In genomic region chr10:128737435-128737834, GRCm38 (mm10) we compare ENCODE assay signal across 9 mouse cellular contexts. TPM values are rescaled to one million over a fixed set of nuclear protein-coding genes. Genes with fewer than 3 reads are reported as not detected.
DNase-seq lines count a peak whose midpoint lies in the region; ATAC-seq and TF ChIP-seq lines count a peak whose summit lies in the region.
"Had no signal": no experiment of that assay in that cellular context is flagged by ENCODE, and none has a peak within 500 bp of the region (broad histone marks: within the 10 kb centered on the region; RNA-seq: fewer than 3 reads in every experiment).

No protein-coding gene starts in this region.

- peak overlapping the region; percentile 68 for H3K4me2 ChIP-seq in heart, embryonic 13.5 days
- peak overlapping the region; percentile 40; the same call in 1 of the 2 replicates for H3K4me2 ChIP-seq in hindbrain, postnatal 0 days (ENCODE audit: low read depth, low read length)
- peak overlapping the region; percentile 45 for H3K4me2 ChIP-seq in lung, embryonic 16.5 days (ENCODE audit: low read depth, low read length)

- 3% methylated on average over 15 of the region's 15 CpGs for WGBS in heart, embryonic 13.5 days
- 9% methylated on average over 15 of the region's 15 CpGs for WGBS in hindbrain, postnatal 0 days
- WGBS in lung, embryonic 16.5 days, result 4% methylated on average over 14 of the region's 15 CpGs

- H3K4me3 ChIP-seq in heart, embryonic 13.5 days, result peak overlapping the region; percentile 36
- H3K4me3 ChIP-seq in hindbrain, postnatal 0 days (ENCODE audit: low read length), result peak overlapping the region; percentile 16; the same call in 1 of the 2 replicates
- peak overlapping the region; percentile 12; the same call in 1 of the 2 replicates for H3K4me3 ChIP-seq in lung, embryonic 16.5 days (ENCODE audit: low read length)

- H3K27me3 ChIP-seq in heart, embryonic 13.5 days (replicated peaks), result peaks cover 9% of the 10 kb centered on the region
- H3K27me3 ChIP-seq in hindbrain, postnatal 0 days (ENCODE audit: insufficient read depth, low read length), result no peaks in the 10 kb centered on the region; the same call in 1 of the 2 replicates
- no peaks in the 10 kb centered on the region for H3K27me3 ChIP-seq in lung, embryonic 16.5 days (ENCODE audit: control insufficient read depth, insufficient read depth, low read depth, low read length)
- H3K27me3 ChIP-seq: Patski had no signal

- peaks cover 8% of the 10 kb centered on the region for H3K4me1 ChIP-seq in heart, embryonic 13.5 days
- H3K4me1 ChIP-seq in hindbrain, postnatal 0 days (ENCODE audit: insufficient read depth, low read length), result peaks cover 2% of the 10 kb centered on the region; the same call in 1 of the 2 replicates
- peaks cover 6% of the 10 kb centered on the region for H3K4me1 ChIP-seq in lung, embryonic 16.5 days (replicated peaks; ENCODE audit: control insufficient read depth, insufficient read depth, low read length)

- H3K36me3 ChIP-seq in heart, embryonic 13.5 days, result peaks cover 20% of the 10 kb centered on the region
- no peaks in the 10 kb centered on the region for H3K36me3 ChIP-seq in hindbrain, postnatal 0 days (ENCODE audit: insufficient read depth, low read length)
- H3K36me3 ChIP-seq in lung, embryonic 16.5 days (ENCODE audit: control insufficient read depth, insufficient read depth, low read length), result peaks cover 4% of the 10 kb centered on the region; the same call in 1 of the 2 replicates

- no peak for TF ChIP-seq CTCF in hindbrain, postnatal 0 days (IDR thresholded peaks at IDR 0.05; ENCODE audit: low read depth)

- peak; percentile 51; the same call in 1 of the 2 replicates for ATAC-seq in heart, embryonic 13.5 days (ENCODE audit: extremely low read depth, insufficient number of reproducible peaks, low FRiP score, low TSS enrichment)
- ATAC-seq in hindbrain, postnatal 0 days, result peak; percentile 29; the same call in 1 of the 2 replicates
- ATAC-seq in lung, embryonic 16.5 days (ENCODE audit: low read depth), result peak; percentile 41; the same call in 1 of the 2 replicates
- no peak for ATAC-seq in erythroid progenitor cell, adult 5-6 weeks (replicated peaks; ENCODE audit: low FRiP score, poor library complexity, severe bottlenecking)
- ATAC-seq: Patski had no signal

- H3K9me3 ChIP-seq in heart, embryonic 13.5 days, result no peaks in the 10 kb centered on the region
- H3K9me3 ChIP-seq in hindbrain, postnatal 0 days (ENCODE audit: low read length), result no peaks in the 10 kb centered on the region
- H3K9me3 ChIP-seq in lung, embryonic 16.5 days (ENCODE audit: control insufficient read depth, low read length), result no peaks in the 10 kb centered on the region

- peak overlapping the region; percentile 64 for H3K9ac ChIP-seq in heart, embryonic 13.5 days
- H3K9ac ChIP-seq in hindbrain, postnatal 0 days (replicated peaks; ENCODE audit: low read length), result no peak overlapping the region
- H3K9ac ChIP-seq in lung, embryonic 16.5 days (ENCODE audit: low read length), result peak overlapping the region; percentile 36; the same call in 1 of the 2 replicates

- no peak overlapping the region for H3K27ac ChIP-seq in heart, embryonic 13.5 days (replicated peaks)
- H3K27ac ChIP-seq in hindbrain, postnatal 0 days, result no peak overlapping the region
- no peak overlapping the region for H3K27ac ChIP-seq in lung, embryonic 16.5 days (ENCODE audit: low read length)

- no peak for DNase-seq in heart, postnatal 36 days
- peak; percentile 60 to 67 for DNase-seq in adrenal gland, postnatal 36 days
- DNase-seq in hindbrain, postnatal 0 days (ENCODE audit: low spot score), result no peak
- DNase-seq in cerebellum, adult 8-10 months, result no peak
- no peak for DNase-seq in left cerebral cortex, adult 9 months (ENCODE audit: low spot score in 2 of 2)

- intact Hi-C loops in heart, postnatal 36 days (cut with DNase I), result no loop called here

RNA-seq across cellular contexts. Expression of gene Dgka, which starts 7.2 kb away (rescaled TPM):
- 4.8 and 5.0 TPM in 2 replicates for polyA plus RNA-seq in heart, embryonic 13.5 days (2015; fragmentation: Nextera tagmentation; extraction: Ambion mirVana)
- 10 to 100 TPM; 11.5 to 12.8 TPM for total RNA-seq in heart, postnatal 36 days (2021)
- total RNA-seq in adrenal gland, postnatal 36 days (2021), result 10 to 100 TPM; 16.2 to 20.2 TPM
- total RNA-seq in hindbrain, postnatal 0 days (2014; rRNA removed), result 6.2 and 6.6 TPM in 2 replicates
- polyA plus RNA-seq in hindbrain, postnatal 0 days (2015; fragmentation: Nextera tagmentation; extraction: Ambion mirVana), result 6.2 and 6.7 TPM in 2 replicates
- 12.2 and 13.9 TPM in 2 replicates for polyA plus RNA-seq in lung, embryonic 16.5 days (2015; fragmentation: Nextera tagmentation; extraction: Ambion mirVana)
- total RNA-seq in erythroid progenitor cell, adult 5-6 weeks (2015; ENCODE audit: low replicate concordance), result 9.6 and 16.2 TPM in 2 replicates
- 2.5 and 9.6 TPM in 2 replicates for total RNA-seq in erythroid progenitor cell, adult 5-6 weeks (2017; ENCODE audit: low replicate concordance)

RNA-seq across cellular contexts. Expression of gene Pym1, which starts 10.3 kb away (rescaled TPM):
- polyA plus RNA-seq in heart, embryonic 13.5 days (2015; fragmentation: Nextera tagmentation; extraction: Ambion mirVana), result 22.1 and 22.7 TPM in 2 replicates
- 1 to 10 TPM; 7.8 to 9.7 TPM for total RNA-seq in heart, postnatal 36 days (2021)
- 10 to 100 TPM; 20.8 to 21.9 TPM for total RNA-seq in adrenal gland, postnatal 36 days (2021)
- total RNA-seq in hindbrain, postnatal 0 days (2014; rRNA removed), result 45.6 and 47.4 TPM in 2 replicates
- polyA plus RNA-seq in hindbrain, postnatal 0 days (2015; fragmentation: Nextera tagmentation; extraction: Ambion mirVana), result 51.0 and 51.5 TPM in 2 replicates
- 32.7 and 35.1 TPM in 2 replicates for polyA plus RNA-seq in lung, embryonic 16.5 days (2015; fragmentation: Nextera tagmentation; extraction: Ambion mirVana)
- 13.8 and 19.5 TPM in 2 replicates for total RNA-seq in erythroid progenitor cell, adult 5-6 weeks (2015; ENCODE audit: low replicate concordance)
- 15.5 and 19.7 TPM in 2 replicates for total RNA-seq in erythroid progenitor cell, adult 5-6 weeks (2017; ENCODE audit: low replicate concordance)

RNA-seq across cellular contexts. Expression of gene Cdk2, which starts 32.6 kb away (rescaled TPM):
- 86.6 and 92.0 TPM in 2 replicates for polyA plus RNA-seq in heart, embryonic 13.5 days (2015; fragmentation: Nextera tagmentation; extraction: Ambion mirVana)
- total RNA-seq in heart, postnatal 36 days (2021), result 10 to 100 TPM; 13.8 to 13.9 TPM
- total RNA-seq in adrenal gland, postnatal 36 days (2021), result 10 to 100 TPM; 17.4 to 19.7 TPM
- total RNA-seq in hindbrain, postnatal 0 days (2014; rRNA removed), result 17.5 and 21.2 TPM in 2 replicates
- 16.6 and 17.7 TPM in 2 replicates for polyA plus RNA-seq in hindbrain, postnatal 0 days (2015; fragmentation: Nextera tagmentation; extraction: Ambion mirVana)
- 101 and 105 TPM in 2 replicates for polyA plus RNA-seq in lung, embryonic 16.5 days (2015; fragmentation: Nextera tagmentation; extraction: Ambion mirVana)
- 111 and 124 TPM in 2 replicates for total RNA-seq in erythroid progenitor cell, adult 5-6 weeks (2015; ENCODE audit: low replicate concordance)
- total RNA-seq in erythroid progenitor cell, adult 5-6 weeks (2017; ENCODE audit: low replicate concordance), result 62.0 and 73.5 TPM in 2 replicates

RNA-seq across cellular contexts. Expression of gene Pmel, which starts 33.4 kb away (rescaled TPM):
- 1.6 and 2.6 TPM in 2 replicates for polyA plus RNA-seq in heart, embryonic 13.5 days (2015; fragmentation: Nextera tagmentation; extraction: Ambion mirVana)
- total RNA-seq in heart, postnatal 36 days (2021), result under 1 TPM; 0.46 to 0.50 TPM
- 1 to 10 TPM in 1 of 2 experiments, under 1 TPM in 1; 0.82 to 1.4 TPM for total RNA-seq in adrenal gland, postnatal 36 days (2021)
- total RNA-seq in hindbrain, postnatal 0 days (2014; rRNA removed), result 0.63 and 1.0 TPM in 2 replicates
- 1.0 and 1.4 TPM in 2 replicates for polyA plus RNA-seq in hindbrain, postnatal 0 days (2015; fragmentation: Nextera tagmentation; extraction: Ambion mirVana)
- polyA plus RNA-seq in lung, embryonic 16.5 days (2015; fragmentation: Nextera tagmentation; extraction: Ambion mirVana), result 2.1 and 2.2 TPM in 2 replicates
- total RNA-seq in erythroid progenitor cell, adult 5-6 weeks (2015; ENCODE audit: low replicate concordance), result not detected in 2 replicates
- total RNA-seq in erythroid progenitor cell, adult 5-6 weeks (2017; ENCODE audit: low replicate concordance), result 0.39 TPM in 1 of 2 replicates, not detected in the other

RNA-seq across cellular contexts. Expression of gene Rab5b, which starts 41.4 kb away (rescaled TPM):
- polyA plus RNA-seq in heart, embryonic 13.5 days (2015; fragmentation: Nextera tagmentation; extraction: Ambion mirVana), result 60.4 and 62.1 TPM in 2 replicates
- total RNA-seq in heart, postnatal 36 days (2021), result 10 to 100 TPM; 80.8 to 81.1 TPM
- 100 to 1,000 TPM; 111 to 125 TPM for total RNA-seq in adrenal gland, postnatal 36 days (2021)
- 108 and 127 TPM in 2 replicates for total RNA-seq in hindbrain, postnatal 0 days (2014; rRNA removed)
- polyA plus RNA-seq in hindbrain, postnatal 0 days (2015; fragmentation: Nextera tagmentation; extraction: Ambion mirVana), result 97.5 and 99.7 TPM in 2 replicates
- 87.9 and 90.6 TPM in 2 replicates for polyA plus RNA-seq in lung, embryonic 16.5 days (2015; fragmentation: Nextera tagmentation; extraction: Ambion mirVana)
- 30.6 and 54.1 TPM in 2 replicates for total RNA-seq in erythroid progenitor cell, adult 5-6 weeks (2015; ENCODE audit: low replicate concordance)
- total RNA-seq in erythroid progenitor cell, adult 5-6 weeks (2017; ENCODE audit: low replicate concordance), result 37.7 and 46.8 TPM in 2 replicates

Comparison
In these comparisons a context has a peak if more than half of its experiments do, and no peak if none do; other contexts are left out.
1. DNase-seq: peak in adrenal gland, postnatal 36 days (2 of 2); none in heart, postnatal 36 days (0 of 2), hindbrain, postnatal 0 days (single experiment), cerebellum, adult 8-10 months (single experiment) and left cerebral cortex, adult 9 months (0 of 2).
2. Peak in every context shown above with its lines, with median percentiles within 50 percentile points of each other: H3K4me2 ChIP-seq and H3K4me3 ChIP-seq.